8 mouse cellular contexts compared by ENCODE assay signal in genomic region chr10:81626994-81627835, GRCm38 (mm10). TPM values are rescaled to one million over a fixed set of nuclear protein-coding genes. Genes with fewer than 3 reads are reported as not detected.
DNase-seq lines count a peak whose midpoint lies in the region; ATAC-seq and TF ChIP-seq lines count a peak whose summit lies in the region.

TSS of gene Sirt6 (minus strand) at chr10:81627797.

- H3K9ac ChIP-seq in forebrain, embryonic 15.5 days (replicated peaks): peak within 1 kb of the TSS; percentile 65

- peak; percentile 98 for DNase-seq in ES-CJ7 (ENCODE audit: low read depth, low spot score)
- peak; percentile 94 for DNase-seq in cerebellum, adult 11 months
- DNase-seq in heart, postnatal 25 days (ENCODE audit: low spot score): peak; percentile 87
- peak; percentile 90 to 96 for DNase-seq in layer of hippocampus, adult 18-20 months (ENCODE audit: low spot score in 2 of 2)
- DNase-seq in lung, adult 2 months: peak; percentile 92
- peak; percentile 89 to 94 for DNase-seq in thymus, adult 18-20 months

- no peak for TF ChIP-seq CTCF in lung, adult 2 months (IDR thresholded peaks at IDR 0.05; ENCODE audit: insufficient read depth, low read length)

- ATAC-seq in forebrain, embryonic 15.5 days (replicated peaks): peak; percentile 93
- ATAC-seq in neutrophil, adult 5-6 weeks (ENCODE audit: extremely low read depth, insufficient number of reproducible peaks, low FRiP score, poor library complexity, severe bottlenecking): peak; percentile 77

- no peaks in the 10 kb centered on the region; the same call in 1 of the 2 replicates for H3K27me3 ChIP-seq in forebrain, embryonic 15.5 days

- intact Hi-C loops in heart, postnatal 25 days (cut with DNase I): loop anchor here (5.0 to 10.0 kb wide), 2 partner anchors 545 to 998 kb away; partner anchors contain the start of genes 1190007I07Rik and Tdg

- peaks cover 24% of the 10 kb centered on the region for H3K36me3 ChIP-seq in forebrain, embryonic 15.5 days

- peaks cover 21% of the 10 kb centered on the region for H3K4me1 ChIP-seq in forebrain, embryonic 15.5 days
- H3K4me1 ChIP-seq in lung, adult 2 months (ENCODE audit: control insufficient read depth, insufficient read depth, low read length): no peaks in the 10 kb centered on the region; the same call in 1 of the 2 replicates

- peak within 1 kb of the TSS; percentile 89 for H3K27ac ChIP-seq in forebrain, embryonic 15.5 days (replicated peaks)

- peak within 1 kb of the TSS; percentile 65 for H3K4me2 ChIP-seq in forebrain, embryonic 15.5 days (replicated peaks)

- TF ChIP-seq POLR2A in lung, adult 2 months (IDR thresholded peaks at IDR 0.05; ENCODE audit: borderline replicate concordance, extremely low read depth, low read depth, low read length): peak; percentile 97; the same call in 1 of the 2 replicates

- H3K4me3 ChIP-seq in forebrain, embryonic 15.5 days: peak within 1 kb of the TSS; percentile 63
- H3K4me3 ChIP-seq in lung, adult 2 months (replicated peaks; ENCODE audit: extremely low read depth, low read depth, low read length): peak within 1 kb of the TSS; percentile 80

- H3K9me3 ChIP-seq in forebrain, embryonic 15.5 days: no peaks in the 10 kb centered on the region

- 5% methylated on average over 40 of the region's 40 CpGs for WGBS in forebrain, embryonic 15.5 days
- WGBS in lung, adult 2 months: 3% methylated on average over 40 of the region's 40 CpGs

RNA-seq across cellular contexts. Expression of gene Sirt6, which starts in this region (rescaled TPM):
- 56.5 and 56.7 TPM in 2 replicates for polyA plus RNA-seq in forebrain, embryonic 15.5 days (2015; fragmentation: Nextera tagmentation; extraction: Ambion mirVana)
- 1 to 10 TPM; 8.0 to 8.5 TPM for total RNA-seq in heart, postnatal 25 days (2021)
- total RNA-seq in layer of hippocampus, adult 18-20 months (2021): 10 to 100 TPM; 24.8 to 26.7 TPM
- 33.7 and 36.2 TPM in 2 replicates for polyA plus RNA-seq in lung, adult 2 months (2012; rRNA removed)
- 5.6 and 6.4 TPM in 2 replicates for total RNA-seq in neutrophil, adult 5-6 weeks (2017)

Comparison
In these comparisons a context has a peak if more than half of its experiments do, and no peak if none do; other contexts are left out.
1. Peak in every context shown above with its lines: DNase-seq, ATAC-seq, H3K4me3 ChIP-seq and H3K27ac ChIP-seq.